Mouse (Mus musculus) lung, postnatal 14 days (tissue): ENCODE measurements around the gene Hils1.
A peak's percentile ranks its signal among the peaks of the same experiment; 100 is the strongest.

Source experiments
- DNase-seq: peaks from one replicate; pipeline ENCODE4 v3.0.0; 2021

The Hils1 gene

GRCm38 (mm10) chr11:94990102-94990748, 22.8 kb downstream of the Hils1 start:
- DNase-seq, result no peak

GRCm38 (mm10) chr11:94990749-94991577, 23.6 kb downstream of the Hils1 start, which contains the start of gene Ppp1r9b:
TSS of gene Ppp1r9b (plus strand) at chr11:94991035.
- DNase-seq, result peak; percentile 95

- DNase-seq, result peak; percentile 63
These were observed 24.5 kb downstream of the Hils1 start for GRCm38 (mm10) chr11:94991641-94992479.

- DNase-seq, result no peak
These were observed 25.0 kb downstream of the Hils1 start for GRCm38 (mm10) chr11:94992480-94992753.

GRCm38 (mm10) chr11:94992754-94993606, 25.6 kb downstream of the Hils1 start:
- DNase-seq, result peak; percentile 57

GRCm38 (mm10) chr11:94994208-94994814, 26.9 kb downstream of the Hils1 start:
- DNase-seq, result no peak

GRCm38 (mm10) chr11:94994947-94995772, 27.8 kb downstream of the Hils1 start:
- DNase-seq, result no peak

GRCm38 (mm10) chr11:94996101-94996500, 28.7 kb downstream of the Hils1 start:
- no peak for DNase-seq

GRCm38 (mm10) chr11:94996984-94997383, 29.6 kb downstream of the Hils1 start:
- no peak for DNase-seq

GRCm38 (mm10) chr11:94997596-94997995, 30.2 kb downstream of the Hils1 start:
- peak; percentile 23 for DNase-seq

- DNase-seq, result peak; percentile 42
These were observed 30.7 kb downstream of the Hils1 start for GRCm38 (mm10) chr11:94998041-94998531.

- DNase-seq, result no peak
These were observed 32.7 kb downstream of the Hils1 start for GRCm38 (mm10) chr11:95000128-95000527.

- peak; percentile 71 for DNase-seq
These were observed 33.2 kb downstream of the Hils1 start for GRCm38 (mm10) chr11:95000548-95000947.

- peak; percentile 79 for DNase-seq
These were observed 33.7 kb downstream of the Hils1 start for GRCm38 (mm10) chr11:95001058-95001457.

GRCm38 (mm10) chr11:95001584-95002347, 34.4 kb downstream of the Hils1 start:
- no peak for DNase-seq

- DNase-seq, result no peak
These were observed 35.3 kb downstream of the Hils1 start for GRCm38 (mm10) chr11:95002705-95003104.

GRCm38 (mm10) chr11:95004136-95004936, 36.9 kb downstream of the Hils1 start:
- no peak for DNase-seq

GRCm38 (mm10) chr11:95004937-95005198, 37.5 kb downstream of the Hils1 start:
- no peak for DNase-seq

- no peak for DNase-seq
These were observed 38.6 kb downstream of the Hils1 start for GRCm38 (mm10) chr11:95006038-95006437.
